In the genomic region with DNA sequence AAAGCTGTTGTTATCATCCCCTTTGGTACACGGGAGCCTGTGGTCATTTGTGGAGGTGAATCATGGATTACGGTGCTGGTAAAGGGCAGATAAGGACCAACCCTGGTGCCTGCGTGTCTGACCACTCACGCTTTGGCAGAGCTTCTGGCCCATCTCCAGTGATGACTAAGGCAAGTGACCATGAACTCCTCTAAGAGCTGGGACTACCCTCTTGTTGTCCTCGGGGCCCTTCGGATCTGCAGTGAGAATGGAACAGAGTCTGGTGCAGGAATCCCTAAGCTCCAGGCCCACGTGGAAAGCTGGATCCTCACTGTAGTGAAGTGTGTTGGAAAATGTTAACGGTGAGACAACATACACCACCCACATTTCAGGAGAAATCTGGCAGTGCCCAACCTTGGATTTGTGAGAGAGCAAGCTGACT, we compare ENCODE assay signal across 8 mouse cellular contexts. TPM values are rescaled to one million over a fixed set of nuclear protein-coding genes. Genes with fewer than 3 reads are reported as not detected.
DNase-seq lines count a peak whose midpoint lies in the region.

No protein-coding gene starts in this region.

- intact Hi-C loops in left cerebral cortex, postnatal 14 days (cut with DNase I): no loop called here

- peak; percentile 52 to 74 for DNase-seq in frontal cortex, adult 2 months (ENCODE audit: extremely low spot score in 1 of 2, low spot score in 1 of 2)
- no peak for DNase-seq in frontal cortex, postnatal 25 days (ENCODE audit: low spot score in 2 of 2)
- peak; percentile 63 to 81 for DNase-seq in adrenal gland, adult 18-20 months (ENCODE audit: low spot score in 2 of 2)
- DNase-seq in frontal cortex, postnatal 36 days (ENCODE audit: low spot score in 2 of 2): peak; percentile 48 to 66
- peak; percentile 41 to 63 for DNase-seq in left cerebral cortex, postnatal 14 days (ENCODE audit: low spot score in 2 of 2)
- DNase-seq in thymus, postnatal 4 days: no peak
- DNase-seq in embryo, embryonic 9.5 days (ENCODE audit: extremely low spot score): no peak
- DNase-seq in liver: no peak

RNA-seq across cellular contexts. Expression of gene Nrn1, which starts 38.6 kb away (rescaled TPM):
- polyA plus RNA-seq in frontal cortex, adult 2 months (2012; rRNA removed): 164 TPM in 2 replicates
- 1 to 10 TPM; 3.0 to 3.5 TPM for total RNA-seq in adrenal gland, adult 18-20 months (2021)
- total RNA-seq in left cerebral cortex, postnatal 14 days (2021): 100 to 1,000 TPM; 259 to 287 TPM

Comparison
In these comparisons a context has a peak if more than half of its experiments do, and no peak if none do; other contexts are left out.
1. DNase-seq: peak in frontal cortex, adult 2 months (2 of 2), adrenal gland, adult 18-20 months (2 of 2), frontal cortex, postnatal 36 days (2 of 2) and left cerebral cortex, postnatal 14 days (2 of 2); none in frontal cortex, postnatal 25 days (0 of 2), thymus, postnatal 4 days (single experiment), embryo, embryonic 9.5 days (single experiment) and liver (single experiment).
2. RNA of gene Nrn1, which starts 38.6 kb away (total RNA-seq): 259 to 287 TPM in left cerebral cortex, postnatal 14 days; 3.0 to 3.5 TPM in adrenal gland, adult 18-20 months; every median in the first group is over 10 times any median in the second.